Mouse (Mus musculus) subcutaneous adipose tissue, adult 2 months (tissue): ENCODE data around the gene 4930548H24Rik. TPM values are rescaled to one million over a fixed set of nuclear protein-coding genes. Genes with fewer than 3 reads are reported as not detected.

ENCODE experiments used
- polyA plus RNA-seq: library from polyadenylated mRNA; depleted of rRNA; stranded (reverse); fragments of >200 nt; gene quantifications from 2 replicates; pipeline ENCODE4 v1.2.3, GENCODE M21; 2012; ENCODE audit warnings: low replicate concordance; rRNA removed

4930548H24Rik gene
- polyA plus RNA-seq, result 0.09 TPM in 1 of 2 replicates, not detected in the other

DNA sequence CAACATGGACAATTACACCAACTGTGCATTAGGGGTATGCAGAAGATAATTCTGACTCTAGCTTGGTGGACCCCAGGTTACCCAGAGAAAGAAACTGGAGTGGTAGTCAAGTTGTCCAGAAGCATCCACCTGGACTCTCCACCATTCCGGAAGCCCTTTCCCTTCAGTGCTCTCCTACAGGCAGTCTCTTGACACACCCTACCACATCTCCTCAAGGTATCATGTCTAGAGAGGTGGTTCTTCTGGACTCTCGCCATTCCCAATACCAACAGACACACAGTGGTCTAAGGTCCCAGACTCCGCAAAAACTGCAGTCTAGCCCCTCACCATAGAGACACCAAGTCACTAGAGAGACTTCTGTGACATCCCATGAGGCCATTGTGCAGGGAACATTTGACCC, at the start of gene 4930548H24Rik:
Gene 4930548H24Rik (plus strand): TSS at position 301 of the 400 bp plus-strand sequence.

DNA sequence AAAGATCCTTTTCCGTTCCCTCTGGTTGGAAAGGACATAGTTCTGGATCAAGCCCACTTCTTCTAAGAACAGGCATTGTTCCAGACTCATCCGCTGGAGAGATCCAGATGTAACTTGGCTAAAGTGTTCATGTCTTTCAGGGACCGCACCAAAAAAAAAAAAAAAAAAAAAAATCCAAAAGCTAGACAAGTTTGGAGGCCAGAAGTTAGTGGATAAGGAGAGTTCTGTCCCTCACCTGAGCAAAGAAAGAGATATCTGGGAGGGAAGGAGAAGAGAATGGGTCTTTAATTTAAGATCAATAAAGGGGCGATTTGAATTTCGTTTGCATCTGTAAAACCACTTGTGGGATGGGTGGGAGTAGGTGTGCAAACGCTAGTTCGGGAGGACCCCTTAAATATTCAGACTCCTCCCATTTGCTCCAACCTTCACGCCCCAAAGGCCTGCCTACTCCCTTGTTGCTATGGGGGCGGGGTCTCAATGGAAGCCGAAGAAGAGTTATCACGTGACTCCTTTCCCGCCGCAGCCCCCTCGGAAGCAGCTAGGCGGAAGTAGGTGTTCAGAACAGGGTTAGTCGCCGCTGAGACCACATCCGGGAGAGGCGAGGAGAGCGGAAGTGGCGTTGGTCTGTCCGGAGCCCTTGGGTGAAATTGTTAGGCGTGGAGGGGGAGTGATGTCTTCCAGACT, 33.5 kb upstream of the 4930548H24Rik start, which contains the start of gene Zfp512:
Gene Zfp512 (plus strand): TSS at position 554 of the 684 bp plus-strand sequence.

DNA sequence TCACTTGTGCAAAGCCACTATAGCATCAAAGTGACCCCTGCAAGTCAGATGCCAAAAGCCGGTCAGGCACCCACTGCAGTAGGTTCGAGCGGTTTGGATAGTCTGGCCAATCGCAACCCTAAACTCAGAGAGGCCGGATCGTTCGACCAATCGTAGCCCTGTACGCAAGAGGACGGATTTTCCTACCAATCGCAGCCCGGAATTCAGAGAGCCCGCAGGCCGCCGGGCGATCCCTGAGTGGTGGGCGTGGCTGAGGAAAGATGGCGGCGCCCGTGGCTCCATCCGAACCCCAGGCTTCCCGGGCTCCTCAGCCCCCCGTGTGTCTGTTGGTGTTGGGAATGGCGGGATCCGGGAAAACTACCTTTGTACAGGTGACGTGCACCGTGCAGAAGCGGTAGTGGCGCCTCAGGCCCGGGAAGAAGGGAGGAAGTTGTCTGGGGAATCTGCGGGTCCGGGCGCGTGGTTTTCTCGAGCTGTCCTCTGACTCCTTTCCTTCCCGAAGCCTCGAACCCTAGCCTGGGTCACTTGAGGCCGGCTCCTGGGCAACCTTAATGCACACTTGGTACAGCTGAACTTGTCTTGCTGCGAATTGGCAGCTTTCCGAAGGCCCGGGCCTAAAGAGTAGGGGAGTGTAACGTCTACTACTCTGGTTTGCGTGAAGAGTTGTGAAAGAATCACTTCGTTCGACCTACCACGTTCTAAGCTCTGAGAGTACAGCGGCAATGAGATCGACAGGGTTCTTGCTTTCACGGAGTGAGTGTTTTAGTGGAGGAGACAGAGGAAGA, 9.2 kb downstream of the 4930548H24Rik start, which contains the start of gene Gpn1:
Gene Gpn1 (plus strand): TSS at position 229 of the 785 bp plus-strand sequence.

GRCm38 (mm10) chr5:31526354-31527116, 41.0 kb downstream of the 4930548H24Rik start, which contains the start of gene Slc4a1ap:
TSS of gene Slc4a1ap (plus strand) at chr5:31526995.

DNA sequence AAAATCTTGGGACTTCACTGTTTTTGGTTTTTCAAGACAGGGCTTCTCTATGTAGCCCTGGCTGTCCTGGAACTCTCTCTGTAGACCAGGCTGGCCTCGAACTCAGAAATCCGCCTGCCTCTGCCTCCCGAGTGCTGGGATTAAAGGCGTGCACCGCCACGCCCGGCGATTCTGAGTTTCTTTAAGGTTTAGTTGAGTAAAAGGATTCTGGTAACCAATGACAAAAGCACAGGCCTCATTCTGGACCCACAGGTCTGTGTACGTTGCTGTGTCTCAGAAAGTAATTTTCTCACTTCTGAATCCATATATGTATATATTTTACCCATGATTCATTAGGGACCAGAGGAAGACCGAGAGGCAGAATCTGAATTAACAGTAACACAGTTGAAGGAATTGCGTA, 42.2 kb downstream of the 4930548H24Rik start, which contains the start of gene Supt7l:
Gene Supt7l (minus strand): TSS at position 101 of the 400 bp plus-strand sequence.

Other genes starting within 250 kb of the 4930548H24Rik start
- 140 and 206 TPM in 2 replicates for gene Nrbp1, start 244.9 kb upstream of the 4930548H24Rik start, polyA plus RNA-seq
- 0.27 and 0.57 TPM in 2 replicates for gene Gm9970, start 244.5 kb upstream of the 4930548H24Rik start, polyA plus RNA-seq
- 9.7 and 58.7 TPM in 2 replicates for gene Krtcap3, start 234.0 kb upstream of the 4930548H24Rik start, polyA plus RNA-seq
- gene Ift172, start 194.6 kb upstream of the 4930548H24Rik start, polyA plus RNA-seq, result 40.7 and 63.3 TPM in 2 replicates
- 7.7 and 46.5 TPM in 2 replicates for gene Fndc4, start 189.7 kb upstream of the 4930548H24Rik start, polyA plus RNA-seq
- gene Gckr, start 188.3 kb upstream of the 4930548H24Rik start, polyA plus RNA-seq, result 0.21 and 0.28 TPM in 2 replicates
- 12.3 and 19.9 TPM in 2 replicates for gene Zfp512, start 33.3 kb upstream of the 4930548H24Rik start, polyA plus RNA-seq
- gene Gpn1, start 9.0 kb downstream of the 4930548H24Rik start, polyA plus RNA-seq, result 13.5 and 22.9 TPM in 2 replicates
- 13.4 and 18.6 TPM in 2 replicates for gene Slc4a1ap, start 41.3 kb downstream of the 4930548H24Rik start, polyA plus RNA-seq
- 17.4 and 20.7 TPM in 2 replicates for gene Supt7l, start 42.1 kb downstream of the 4930548H24Rik start, polyA plus RNA-seq
- 29.5 and 31.3 TPM in 2 replicates for gene Mrpl33, start 111.2 kb downstream of the 4930548H24Rik start, polyA plus RNA-seq
- 3.9 and 5.9 TPM in 2 replicates for gene Rbks, start 211.9 kb downstream of the 4930548H24Rik start, polyA plus RNA-seq
- 43.9 and 60.4 TPM in 2 replicates for gene Babam2, start 211.9 kb downstream of the 4930548H24Rik start, polyA plus RNA-seq